Mouse (Mus musculus) bone marrow macrophage, adult 2 months (primary cell): Measurements from ENCODE around the gene S1pr3.

ENCODE experiments used
- CTCF ChIP-seq: IDR thresholded peaks from 2 replicates; pipeline ENCODE4 v1.5.1; 2012; ENCODE audit warnings: low read depth, mild to moderate bottlenecking, low read length, moderate library complexity
- POLR2A ChIP-seq: IDR thresholded peaks from 2 replicates; pipeline ENCODE4 v1.6.1; 2012; ENCODE audit warnings: mild to moderate bottlenecking, low read depth, low read length, borderline replicate concordance

DNA sequence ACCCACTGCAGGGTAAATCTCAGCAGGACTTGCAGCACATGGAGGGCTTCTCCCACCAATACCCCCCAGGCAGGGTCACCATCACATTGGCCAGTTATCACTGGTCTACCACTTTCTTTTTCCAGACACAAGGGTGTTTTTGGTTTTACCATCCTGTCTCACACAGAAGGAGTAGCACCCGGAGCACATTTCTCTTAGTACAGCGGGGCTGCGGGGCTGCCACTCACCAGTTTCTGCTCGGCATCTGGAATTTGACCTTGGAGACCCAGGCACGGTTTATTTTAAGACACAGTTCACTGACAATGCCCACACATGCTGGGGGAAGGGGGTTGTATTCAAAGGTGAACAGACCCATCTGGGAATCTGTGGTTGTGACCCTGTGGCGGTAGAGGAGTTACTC lies 28.8 kb upstream of the S1pr3 start:
- no peak for TF ChIP-seq POLR2A
- no peak for TF ChIP-seq CTCF
